Mouse (Mus musculus) limb, embryonic 12.5 days (tissue): ENCODE results near the gene Elmo1. TPM values are rescaled to one million over a fixed set of nuclear protein-coding genes. Genes with fewer than 3 reads are reported as not detected.

Experiments
- ATAC-seq: fragments of 200-750 bp; cut with Nextera tagmentation; 2 replicates; pipeline ENCODE4 v1.8.0; 2017; ENCODE audit warnings: low read depth, moderate TSS enrichment; ENCODE audit not compliant: insufficient number of reproducible peaks, insufficient read depth, low FRiP score, low TSS enrichment
- H3K27ac ChIP-seq: fragments of 300-500 bp; sonication (generic); 2 replicates; pipeline ENCODE4 v1.5.1; 2016; ENCODE audit warnings: mild to moderate bottlenecking, moderate library complexity
- H3K27me3 ChIP-seq: fragments of 300-500 bp; sonication (generic); 2 replicates; pipeline ENCODE4 v1.6.1; 2016; ENCODE audit warnings: mild to moderate bottlenecking, moderate library complexity
- H3K36me3 ChIP-seq: fragments of 300-500 bp; sonication (generic); 2 replicates; pipeline ENCODE4 v1.6.1; 2016; ENCODE audit warnings: mild to moderate bottlenecking, moderate library complexity
- H3K4me1 ChIP-seq: fragments of 300-500 bp; sonication (generic); replicated peaks from 2 replicates; pipeline ENCODE4 v1.6.1; 2016
- H3K4me2 ChIP-seq: fragments of 300-500 bp; sonication (generic); 2 replicates; pipeline ENCODE4 v1.6.1; 2016; ENCODE audit warnings: mild to moderate bottlenecking, moderate library complexity
- H3K4me3 ChIP-seq: fragments of 300-500 bp; sonication (generic); replicated peaks from 2 replicates; pipeline ENCODE4 v1.5.1; 2016; ENCODE audit warnings: mild to moderate bottlenecking
- H3K9ac ChIP-seq: fragments of 300-500 bp; sonication (generic); replicated peaks from 2 replicates; pipeline ENCODE4 v1.6.1; 2016; ENCODE audit warnings: mild to moderate bottlenecking, moderate library complexity
- H3K9me3 ChIP-seq: fragments of 300-500 bp; sonication (generic); 2 replicates; pipeline ENCODE4 v1.6.1; 2016; ENCODE audit warnings: mild to moderate bottlenecking, moderate library complexity
- WGBS: fragments of 180-500 bp; shearing (Covaris S2); methylation state at CpG from one replicate; pipeline ENCODE4 v1.1.7; 2016; 5-methylcytosine and 5-hydroxymethylcytosine counted together
- polyA plus RNA-seq: library from polyadenylated mRNA; unstranded; fragments of >200 nt; fragmentation: Nextera tagmentation; extraction: Ambion mirVana; gene quantifications from 2 replicates; pipeline ENCODE4 v1.2.1, GENCODE M21; 2016

Gene Elmo1
- polyA plus RNA-seq, 1 experiment from 2014 or later: 8.3 TPM

- ATAC-seq: no peak
- Histone ChIP-seq H3K27me3 (no peaks in the 10 kb centered on the region), H3K4me3 (no peak overlapping the region), H3K27ac (no peak overlapping the region), H3K4me2 (no peak overlapping the region), H3K4me1 (no peaks in the 10 kb centered on the region), H3K9me3 (no peaks in the 10 kb centered on the region), H3K9ac (no peak overlapping the region), H3K36me3 (no peaks in the 10 kb centered on the region)
- WGBS: 88% methylated on average over 4 of the region's 4 CpGs
These were observed 435.4 kb downstream of the Elmo1 start for GRCm38 (mm10) chr13:20525844-20526243.

GRCm38 (mm10) chr13:20537053-20537452 lies 446.7 kb downstream of the Elmo1 start:
- Histone ChIP-seq H3K27me3 (no peaks in the 10 kb centered on the region), H3K36me3 (no peaks in the 10 kb centered on the region), H3K9me3 (no peaks in the 10 kb centered on the region), H3K4me2 (no peak overlapping the region), H3K9ac (no peak overlapping the region), H3K27ac (no peak overlapping the region), H3K4me3 (no peak overlapping the region), H3K4me1 (no peaks in the 10 kb centered on the region)
- ATAC-seq: no peak
- 95% methylated on average over 1 of the region's 1 CpGs for WGBS

GRCm38 (mm10) chr13:20537487-20537886 lies 447.1 kb downstream of the Elmo1 start:
- Histone ChIP-seq H3K4me1 (no peaks in the 10 kb centered on the region), H3K27ac (no peak overlapping the region), H3K27me3 (no peaks in the 10 kb centered on the region), H3K36me3 (no peaks in the 10 kb centered on the region), H3K9ac (no peak overlapping the region), H3K4me2 (no peak overlapping the region), H3K9me3 (no peaks in the 10 kb centered on the region), H3K4me3 (no peak overlapping the region)
- WGBS: 78% methylated on average over 2 of the region's 2 CpGs
- ATAC-seq: no peak

- Histone ChIP-seq H3K36me3 (no peaks in the 10 kb centered on the region), H3K9me3 (no peaks in the 10 kb centered on the region), H3K27ac (no peak overlapping the region), H3K9ac (no peak overlapping the region), H3K4me2 (no peak overlapping the region), H3K27me3 (no peaks in the 10 kb centered on the region), H3K4me1 (no peaks in the 10 kb centered on the region), H3K4me3 (no peak overlapping the region)
- ATAC-seq: no peak
- 85% methylated on average over 12 of the region's 12 CpGs for WGBS
These were observed 448.0 kb downstream of the Elmo1 start for GRCm38 (mm10) chr13:20538216-20539070.

- 86% methylated on average over 2 of the region's 2 CpGs for WGBS
These were observed 449.2 kb downstream of the Elmo1 start for GRCm38 (mm10) chr13:20539631-20540030.

GRCm38 (mm10) chr13:20546568-20547204 lies 456.3 kb downstream of the Elmo1 start:
- no peaks in the 10 kb centered on the region for H3K36me3 ChIP-seq
- no peaks in the 10 kb centered on the region for H3K4me1 ChIP-seq
- no peak for ATAC-seq
- no peak overlapping the region for H3K9ac ChIP-seq
- no peaks in the 10 kb centered on the region for H3K9me3 ChIP-seq
- H3K27ac ChIP-seq: no peak overlapping the region
- no peaks in the 10 kb centered on the region for H3K27me3 ChIP-seq
- 85% methylated on average over 12 of the region's 12 CpGs for WGBS
- H3K4me3 ChIP-seq: no peak overlapping the region
- H3K4me2 ChIP-seq: no peak overlapping the region

More at GRCm38 (mm10) chr13:20539631-20540030, 449.2 kb downstream of the Elmo1 start:
- H3K27ac ChIP-seq: no peak overlapping the region
- ATAC-seq: no peak
- no peaks in the 10 kb centered on the region for H3K27me3 ChIP-seq
- no peak overlapping the region for H3K4me3 ChIP-seq
- no peak overlapping the region for H3K9ac ChIP-seq
- no peaks in the 10 kb centered on the region for H3K9me3 ChIP-seq
- H3K36me3 ChIP-seq: no peaks in the 10 kb centered on the region
- H3K4me2 ChIP-seq: no peak overlapping the region
- H3K4me1 ChIP-seq: no peaks in the 10 kb centered on the region

GRCm38 (mm10) chr13:20549983-20550382 lies 459.6 kb downstream of the Elmo1 start:
- Histone ChIP-seq H3K36me3 (no peaks in the 10 kb centered on the region), H3K27me3 (no peaks in the 10 kb centered on the region), H3K4me1 (no peaks in the 10 kb centered on the region), H3K27ac (no peak overlapping the region), H3K9ac (no peak overlapping the region), H3K4me2 (no peak overlapping the region), H3K9me3 (no peaks in the 10 kb centered on the region), H3K4me3 (no peak overlapping the region)
- WGBS: 68% methylated on average over 4 of the region's 4 CpGs
- no peak for ATAC-seq

- Histone ChIP-seq H3K9me3 (no peaks in the 10 kb centered on the region), H3K4me1 (no peaks in the 10 kb centered on the region), H3K4me2 (no peak overlapping the region), H3K9ac (no peak overlapping the region), H3K4me3 (no peak overlapping the region), H3K27me3 (no peaks in the 10 kb centered on the region), H3K36me3 (no peaks in the 10 kb centered on the region), H3K27ac (no peak overlapping the region)
- WGBS: 93% methylated on average over 1 of the region's 1 CpGs
- ATAC-seq: no peak
These were observed 461.2 kb downstream of the Elmo1 start for GRCm38 (mm10) chr13:20551559-20551958.

- H3K27me3 ChIP-seq: no peaks in the 10 kb centered on the region
- no peak overlapping the region for H3K9ac ChIP-seq
- no peaks in the 10 kb centered on the region for H3K9me3 ChIP-seq
- no peaks in the 10 kb centered on the region for H3K4me1 ChIP-seq
- no peaks in the 10 kb centered on the region for H3K36me3 ChIP-seq
- H3K27ac ChIP-seq: no peak overlapping the region
- H3K4me2 ChIP-seq: no peak overlapping the region
- H3K4me3 ChIP-seq: no peak overlapping the region
- no peak for ATAC-seq
- WGBS: 90% methylated on average over 4 of the region's 4 CpGs
These were observed 465.6 kb downstream of the Elmo1 start for GRCm38 (mm10) chr13:20555853-20556452.

GRCm38 (mm10) chr13:20556739-20557138 lies 466.3 kb downstream of the Elmo1 start:
- Histone ChIP-seq H3K4me3 (no peak overlapping the region), H3K27me3 (no peaks in the 10 kb centered on the region), H3K27ac (no peak overlapping the region), H3K9me3 (no peaks in the 10 kb centered on the region), H3K4me2 (no peak overlapping the region), H3K9ac (no peak overlapping the region), H3K36me3 (no peaks in the 10 kb centered on the region), H3K4me1 (no peaks in the 10 kb centered on the region)
- ATAC-seq: no peak
- 86% methylated on average over 10 of the region's 10 CpGs for WGBS

GRCm38 (mm10) chr13:20557156-20557555 lies 466.8 kb downstream of the Elmo1 start:
- Histone ChIP-seq H3K27me3 (no peaks in the 10 kb centered on the region), H3K9ac (no peak overlapping the region), H3K4me2 (no peak overlapping the region), H3K27ac (no peak overlapping the region), H3K9me3 (no peaks in the 10 kb centered on the region), H3K4me1 (no peaks in the 10 kb centered on the region), H3K36me3 (no peaks in the 10 kb centered on the region), H3K4me3 (no peak overlapping the region)
- 88% methylated on average over 8 of the region's 8 CpGs for WGBS
- no peak for ATAC-seq
